Mouse (Mus musculus) frontal cortex, postnatal 36 days (tissue): ENCODE measurements at regions not wholly inside any gene's neighbourhood (a gene's known extent, or its start where the extent isn't known, plus 50 kb on each side); places are given as distances from the start of the nearest gene placed in this dataset.
"Not testable (repeated sequence)": the region's sequence is repeated elsewhere in the genome, so short reads cannot be mapped to it uniquely, and the experiment has no call there.

ENCODE experiments used
- DNase-seq, 2 experiments: peaks; one replicate each; pipeline ENCODE4 v3.0.0; 2022; ENCODE audit warnings: low spot score in 2 of 2

DNA sequence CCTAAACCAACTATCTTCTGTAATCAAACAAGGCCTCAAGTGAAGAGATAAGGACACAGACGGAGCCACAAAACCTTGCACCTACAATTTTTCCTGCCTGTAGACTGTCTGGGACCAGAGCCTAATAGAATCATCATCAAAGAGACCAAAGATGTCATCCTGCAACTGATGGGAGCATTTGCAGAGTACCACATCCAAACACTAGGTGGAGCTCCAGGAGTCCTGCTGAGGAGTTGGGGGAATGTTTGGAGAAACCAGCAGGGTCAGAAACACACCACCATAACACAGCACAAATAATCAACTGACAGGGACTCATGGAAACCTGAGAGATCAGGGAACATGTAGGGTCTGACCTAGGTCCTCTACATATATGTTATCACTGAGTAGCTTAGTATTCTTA is 160.9 kb downstream of the Gm6760 start:
- peak; percentile 2 to 11 for DNase-seq

GRCm38 (mm10) chrX:63972386-63972785 is 179.6 kb downstream of the Gm6760 start:
- not testable (repeated sequence) for DNase-seq
